Mouse (Mus musculus) limb, embryonic 15.5 days (tissue): ENCODE data around the gene Cpt2. TPM values are rescaled to one million over a fixed set of nuclear protein-coding genes. Genes with fewer than 3 reads are reported as not detected.

Experiments
- ATAC-seq: fragments of 200-750 bp; cut with Nextera tagmentation; 2 replicates; pipeline ENCODE4 v1.8.0; 2017; ENCODE audit warnings: low read depth, moderate TSS enrichment; ENCODE audit not compliant: insufficient number of reproducible peaks, low FRiP score, low TSS enrichment
- H3K27ac ChIP-seq: fragments of 300-500 bp; sonication (generic); 2 replicates; pipeline ENCODE4 v1.5.1; 2015; ENCODE audit warnings: moderate library complexity, mild to moderate bottlenecking, inconsistent platforms
- H3K27me3 ChIP-seq: fragments of 300-500 bp; sonication (generic); 2 replicates; pipeline ENCODE4 v1.6.1; 2015; ENCODE audit warnings: inconsistent platforms
- H3K36me3 ChIP-seq: fragments of 300-500 bp; sonication (generic); 2 replicates; pipeline ENCODE4 v1.6.1; 2015; ENCODE audit warnings: inconsistent platforms
- H3K4me1 ChIP-seq: fragments of 300-500 bp; sonication (generic); 2 replicates; pipeline ENCODE4 v1.6.1; 2015; ENCODE audit warnings: inconsistent platforms
- H3K4me2 ChIP-seq: fragments of 300-500 bp; sonication (generic); 2 replicates; pipeline ENCODE4 v1.6.1; 2015; ENCODE audit warnings: mild to moderate bottlenecking, inconsistent platforms
- H3K4me3 ChIP-seq: fragments of 300-500 bp; sonication (generic); 2 replicates; pipeline ENCODE4 v1.5.1; 2015; ENCODE audit warnings: mild to moderate bottlenecking, inconsistent platforms
- H3K9ac ChIP-seq: fragments of 300-500 bp; sonication (generic); 2 replicates; pipeline ENCODE4 v1.6.1; 2015; ENCODE audit warnings: inconsistent platforms
- H3K9me3 ChIP-seq: fragments of 300-500 bp; sonication (generic); 2 replicates; pipeline ENCODE4 v1.6.1; 2016; ENCODE audit warnings: inconsistent platforms
- WGBS: fragments of 180-500 bp; shearing (Covaris S2); methylation state at CpG from one replicate; pipeline ENCODE4 v1.1.7; 2015; 5-methylcytosine and 5-hydroxymethylcytosine counted together
- polyA plus RNA-seq: library from polyadenylated mRNA; unstranded; fragments of >200 nt; fragmentation: Nextera tagmentation; extraction: Ambion mirVana; gene quantifications from 2 replicates; pipeline ENCODE4 v1.2.1, GENCODE M21; 2015

Gene Cpt2
- polyA plus RNA-seq, 1 experiment from 2014 or later: 29.8 TPM

- ATAC-seq: no peak
- no peak overlapping the region for H3K4me2 ChIP-seq
- WGBS: 66% methylated on average over 2 of the region's 2 CpGs
- no peak overlapping the region for H3K27ac ChIP-seq
- no peak overlapping the region for H3K4me3 ChIP-seq
- 0 out of 2 replicates have a peak, but pooled peaks cover 3% of the 10 kb centered on the region for H3K4me1 ChIP-seq
- no peak overlapping the region for H3K9ac ChIP-seq
- no peaks in the 10 kb centered on the region for H3K27me3 ChIP-seq
- H3K9me3 ChIP-seq: no peaks in the 10 kb centered on the region
- H3K36me3 ChIP-seq: no peaks in the 10 kb centered on the region
Observed at GRCm38 (mm10) chr4:107944141-107944540, 20.7 kb upstream of the Cpt2 start.

GRCm38 (mm10) chr4:107942741-107943140 lies 19.3 kb upstream of the Cpt2 start:
- Histone ChIP-seq H3K9ac (no peak overlapping the region), H3K36me3 (no peaks in the 10 kb centered on the region), H3K4me3 (no peak overlapping the region), H3K27ac (no peak overlapping the region), H3K27me3 (no peaks in the 10 kb centered on the region), H3K9me3 (no peaks in the 10 kb centered on the region), H3K4me1 (0 out of 2 replicates have a peak, but pooled peaks cover 3% of the 10 kb centered on the region), H3K4me2 (no peak overlapping the region)
- WGBS: 70% methylated on average over 7 of the region's 7 CpGs
- ATAC-seq: no peak

GRCm38 (mm10) chr4:107938124-107938523 lies 14.7 kb upstream of the Cpt2 start:
- H3K36me3 ChIP-seq: no peaks in the 10 kb centered on the region
- 63% methylated on average over 2 of the region's 2 CpGs for WGBS
- no peak overlapping the region for H3K9ac ChIP-seq
- no peaks in the 10 kb centered on the region for H3K27me3 ChIP-seq
- no peak overlapping the region for H3K27ac ChIP-seq
- H3K4me3 ChIP-seq: no peak overlapping the region
- no peaks in the 10 kb centered on the region for H3K9me3 ChIP-seq
- no peak for ATAC-seq
- no peaks in the 10 kb centered on the region for H3K4me1 ChIP-seq
- no peak overlapping the region for H3K4me2 ChIP-seq

- Histone ChIP-seq H3K9ac (no peak overlapping the region), H3K4me1 (no peaks in the 10 kb centered on the region), H3K36me3 (no peaks in the 10 kb centered on the region), H3K27me3 (no peaks in the 10 kb centered on the region), H3K27ac (0 out of 2 replicates have a peak overlapping the region, but pooled peaks have one; percentile 5), H3K9me3 (no peaks in the 10 kb centered on the region), H3K4me2 (no peak overlapping the region), H3K4me3 (no peak overlapping the region)
- ATAC-seq: no peak
- 19% methylated on average over 6 of the region's 6 CpGs for WGBS
Observed at GRCm38 (mm10) chr4:107937338-107937737, 13.9 kb upstream of the Cpt2 start.

- H3K4me2 ChIP-seq: no peak overlapping the region
- no peak overlapping the region for H3K4me3 ChIP-seq
- 56% methylated on average over 3 of the region's 3 CpGs for WGBS
- H3K9ac ChIP-seq: no peak overlapping the region
- H3K9me3 ChIP-seq: no peaks in the 10 kb centered on the region
- H3K27ac ChIP-seq: no peak overlapping the region
- no peaks in the 10 kb centered on the region for H3K4me1 ChIP-seq
- H3K27me3 ChIP-seq: no peaks in the 10 kb centered on the region
- no peaks in the 10 kb centered on the region for H3K36me3 ChIP-seq
- ATAC-seq: no peak
Observed at GRCm38 (mm10) chr4:107935254-107935653, 11.8 kb upstream of the Cpt2 start.

- Histone ChIP-seq H3K36me3 (no peaks in the 10 kb centered on the region), H3K9me3 (no peaks in the 10 kb centered on the region), H3K4me1 (no peaks in the 10 kb centered on the region), H3K27me3 (no peaks in the 10 kb centered on the region), H3K9ac (no peak overlapping the region), H3K4me3 (no peak overlapping the region), H3K27ac (no peak overlapping the region), H3K4me2 (no peak overlapping the region)
- WGBS: 77% methylated on average over 8 of the region's 8 CpGs
- no peak for ATAC-seq
Observed at GRCm38 (mm10) chr4:107933239-107933638, 9.8 kb upstream of the Cpt2 start.

- Histone ChIP-seq H3K4me3 (no peak overlapping the region), H3K4me2 (no peak overlapping the region), H3K4me1 (no peaks in the 10 kb centered on the region), H3K27ac (no peak overlapping the region), H3K27me3 (no peaks in the 10 kb centered on the region), H3K9me3 (no peaks in the 10 kb centered on the region), H3K36me3 (no peaks in the 10 kb centered on the region), H3K9ac (no peak overlapping the region)
- no peak for ATAC-seq
- WGBS: 74% methylated on average over 3 of the region's 3 CpGs
Observed at GRCm38 (mm10) chr4:107931453-107931852, 8.0 kb upstream of the Cpt2 start.

GRCm38 (mm10) chr4:107928726-107929125 lies 5.3 kb upstream of the Cpt2 start:
- Histone ChIP-seq H3K4me3 (no peak overlapping the region), H3K9ac (no peak overlapping the region), H3K27ac (no peak overlapping the region), H3K27me3 (no peaks in the 10 kb centered on the region), H3K4me1 (no peaks in the 10 kb centered on the region), H3K36me3 (no peaks in the 10 kb centered on the region), H3K4me2 (no peak overlapping the region), H3K9me3 (no peaks in the 10 kb centered on the region)
- ATAC-seq: no peak
- WGBS: 81% methylated on average over 2 of the region's 2 CpGs

- H3K4me2 ChIP-seq: no peak overlapping the region
- no peak overlapping the region for H3K4me3 ChIP-seq
Observed at GRCm38 (mm10) chr4:107928269-107928668, 4.9 kb upstream of the Cpt2 start.

GRCm38 (mm10) chr4:107923803-107924194 lies 389 bp upstream of the Cpt2 start:
- Histone ChIP-seq H3K9me3 (no peaks in the 10 kb centered on the region), H3K9ac (no peak overlapping the region), H3K4me2 (peak overlapping the region; percentile 72), H3K36me3 (no peaks in the 10 kb centered on the region), H3K27me3 (no peaks in the 10 kb centered on the region), H3K4me1 (peaks cover 22% of the 10 kb centered on the region), H3K27ac (peak overlapping the region; percentile 86; the same call in 1 of the 2 replicates), H3K4me3 (peak overlapping the region; percentile 84)
- WGBS: 43% methylated on average over 7 of the region's 7 CpGs
- no peak for ATAC-seq

More at GRCm38 (mm10) chr4:107928269-107928668, 4.9 kb upstream of the Cpt2 start:
- Histone ChIP-seq H3K27ac (no peak overlapping the region), H3K36me3 (no peaks in the 10 kb centered on the region), H3K4me1 (no peaks in the 10 kb centered on the region), H3K27me3 (no peaks in the 10 kb centered on the region), H3K9ac (no peak overlapping the region), H3K9me3 (no peaks in the 10 kb centered on the region)
- no peak for ATAC-seq
- WGBS: 76% methylated on average over 2 of the region's 2 CpGs

- no peaks in the 10 kb centered on the region for H3K9me3 ChIP-seq
- peak overlapping the region; percentile 72; the same call in 1 of the 2 replicates for H3K4me2 ChIP-seq
- 73% methylated on average over 4 of the region's 4 CpGs for WGBS
- no peak overlapping the region for H3K4me3 ChIP-seq
- H3K9ac ChIP-seq: no peak overlapping the region
- no peak for ATAC-seq
- peaks cover 22% of the 10 kb centered on the region for H3K4me1 ChIP-seq
- H3K27me3 ChIP-seq: no peaks in the 10 kb centered on the region
- no peaks in the 10 kb centered on the region for H3K36me3 ChIP-seq
- H3K27ac ChIP-seq: no peak overlapping the region
Observed at GRCm38 (mm10) chr4:107921952-107922351, 1.5 kb downstream of the Cpt2 start.

- WGBS: 54% methylated on average over 8 of the region's 8 CpGs
- H3K4me3 ChIP-seq: no peak overlapping the region
- no peak overlapping the region for H3K27ac ChIP-seq
- no peaks in the 10 kb centered on the region for H3K9me3 ChIP-seq
- no peaks in the 10 kb centered on the region for H3K27me3 ChIP-seq
- ATAC-seq: no peak
- no peak overlapping the region for H3K9ac ChIP-seq
- peaks cover 22% of the 10 kb centered on the region for H3K4me1 ChIP-seq
- no peak overlapping the region for H3K4me2 ChIP-seq
- no peaks in the 10 kb centered on the region for H3K36me3 ChIP-seq
Observed at GRCm38 (mm10) chr4:107921152-107921695, 2.2 kb downstream of the Cpt2 start.

GRCm38 (mm10) chr4:107920336-107920735 lies 3.1 kb downstream of the Cpt2 start:
- no peak overlapping the region for H3K9ac ChIP-seq
- no peak overlapping the region for H3K4me2 ChIP-seq
- no peak for ATAC-seq
- no peak overlapping the region for H3K27ac ChIP-seq
- H3K4me1 ChIP-seq: peaks cover 22% of the 10 kb centered on the region
- 81% methylated on average over 2 of the region's 2 CpGs for WGBS
- H3K36me3 ChIP-seq: no peaks in the 10 kb centered on the region
- H3K9me3 ChIP-seq: no peaks in the 10 kb centered on the region
- H3K27me3 ChIP-seq: no peaks in the 10 kb centered on the region
- H3K4me3 ChIP-seq: no peak overlapping the region
